Mouse (Mus musculus) adrenal gland, postnatal 14 days (tissue): ENCODE measurements around the gene Lst1. TPM values are rescaled to one million over a fixed set of nuclear protein-coding genes. Genes with fewer than 3 reads are reported as not detected.

ENCODE experiments used
- DNase-seq: peaks from one replicate; pipeline ENCODE4 v3.0.0; 2021; ENCODE audit warnings: mixed read lengths
- total RNA-seq: library from RNA; stranded (reverse); gene quantifications from 2 replicates; pipeline ENCODE4 v1.2.3, GENCODE M21; 2021

Gene Lst1
- total RNA-seq, 1 experiment from 2014 or later = 5.6 TPM

DNA sequence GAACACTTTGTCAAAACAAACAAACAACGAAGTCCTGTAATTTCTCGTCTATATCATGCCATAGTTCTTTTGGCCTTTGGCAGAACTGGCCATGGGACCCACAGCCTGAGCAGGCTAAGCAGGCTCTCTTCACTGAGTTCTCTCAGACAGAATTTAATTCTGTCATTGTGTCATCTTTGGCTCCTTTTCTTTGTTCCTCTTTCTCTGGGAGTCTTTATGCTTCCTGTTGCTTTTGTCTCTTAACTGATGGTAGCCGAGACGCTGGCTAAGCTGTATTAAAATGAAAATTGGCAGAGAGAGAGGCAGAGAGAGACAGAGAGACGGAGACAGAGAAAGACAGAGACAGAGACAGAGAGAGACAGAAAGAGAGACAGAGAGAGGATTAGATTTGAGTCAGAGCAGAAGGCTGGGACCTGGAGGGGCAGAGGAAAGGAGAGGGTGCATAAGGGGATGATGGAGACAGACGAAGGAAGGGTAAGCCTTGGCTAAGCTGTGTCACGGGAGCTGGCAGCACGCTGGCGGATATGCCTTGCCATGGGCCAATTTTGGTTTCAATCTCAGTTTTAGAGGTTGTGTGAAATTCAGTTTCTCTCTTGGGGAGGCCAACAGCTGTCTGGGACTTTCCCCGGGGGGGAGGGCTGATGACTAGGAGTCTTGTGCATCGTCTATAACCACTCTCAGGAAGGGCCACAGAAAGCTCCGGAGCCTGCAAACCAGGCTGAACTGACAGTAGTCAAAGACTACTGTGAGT lies 21.7 kb upstream of the Lst1 start:
- no peak for DNase-seq

DNA sequence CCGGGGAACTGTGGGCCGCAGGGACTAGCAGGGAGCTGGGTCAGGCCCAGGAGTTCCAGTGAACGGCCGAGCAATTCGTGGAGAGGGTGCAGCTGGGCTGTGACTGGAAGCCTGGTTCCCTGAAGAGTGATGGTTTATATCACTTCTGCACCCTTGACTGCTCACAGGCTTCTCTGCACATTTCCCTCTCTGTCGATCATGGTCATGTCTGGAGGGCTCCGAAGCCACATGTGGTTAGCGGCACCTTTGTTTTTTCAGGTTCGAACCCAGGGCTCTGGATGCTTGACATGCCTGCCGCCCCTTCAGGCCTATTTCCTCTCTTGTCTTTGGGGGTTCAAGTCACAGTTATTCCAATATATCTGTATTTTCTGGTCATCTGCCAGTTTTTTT lies 17.1 kb upstream of the Lst1 start:
- DNase-seq = no peak

DNA sequence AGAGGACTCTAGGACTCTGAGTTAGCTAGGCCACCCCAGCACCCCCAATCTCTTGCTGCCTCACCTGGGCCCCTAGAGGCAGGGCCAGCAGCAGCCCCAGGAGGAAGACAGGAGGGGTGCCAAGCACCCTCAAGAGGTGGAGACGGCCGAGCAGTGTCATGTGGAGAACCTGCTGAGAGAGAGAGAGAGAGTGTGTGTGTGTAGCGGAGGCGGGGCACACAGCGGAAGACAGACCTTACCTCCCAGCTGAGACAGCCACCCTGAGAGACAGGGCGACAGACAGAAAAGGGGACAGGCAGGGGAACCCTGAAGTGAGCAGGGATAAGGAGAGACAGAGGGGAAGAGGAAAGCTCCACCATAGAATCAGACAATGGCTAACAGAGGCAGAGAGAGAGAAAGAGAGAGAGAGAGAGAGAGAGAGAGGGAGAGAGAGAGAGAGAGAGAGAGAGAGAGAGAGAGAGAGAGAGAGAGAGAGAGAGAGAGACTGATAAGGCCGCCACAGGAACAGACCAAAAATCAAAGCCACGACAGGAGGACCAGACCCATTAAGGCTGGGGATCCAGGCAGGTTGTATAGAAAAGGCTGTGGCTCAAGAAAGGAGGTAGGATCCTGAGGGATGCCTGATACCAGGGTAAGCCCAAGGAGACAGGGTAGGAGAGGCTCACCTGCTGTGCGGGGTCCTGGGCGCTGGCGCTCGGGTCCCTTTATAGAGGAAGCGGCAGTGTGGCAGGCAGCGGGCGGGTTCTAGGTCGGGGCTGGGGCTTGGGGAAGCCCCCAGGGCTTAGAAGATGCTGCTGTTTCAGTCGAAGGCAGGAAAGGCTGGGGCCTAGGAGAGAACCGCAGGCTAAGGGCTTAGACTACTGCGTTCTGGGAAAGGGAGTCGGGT lies 16.5 kb upstream of the Lst1 start, which contains the start of gene Lta:
Gene Lta, minus strand, starts transcription at position 858 of the 886 bp plus-strand sequence.
- DNase-seq = no peak

DNA sequence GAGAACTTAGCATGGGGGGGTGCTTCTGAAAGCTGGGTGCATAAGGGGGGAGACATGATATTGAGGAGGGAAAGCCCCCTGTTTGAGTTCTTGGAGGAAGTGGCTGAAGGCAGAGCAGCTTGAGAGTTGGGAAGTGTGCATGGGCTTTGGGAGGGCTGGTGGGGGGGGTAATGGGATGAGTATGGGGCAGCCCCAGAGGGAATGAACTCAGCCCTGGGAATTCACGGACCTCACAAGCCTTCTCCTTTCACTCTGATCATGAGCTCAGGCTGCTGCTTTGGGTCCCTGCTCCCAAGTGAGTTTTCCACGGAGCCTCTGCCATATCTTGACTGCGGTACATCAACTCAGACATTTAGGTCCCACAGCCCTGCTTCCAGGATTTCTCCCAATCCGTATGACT lies 14.2 kb upstream of the Lst1 start:
- no peak for DNase-seq

DNA sequence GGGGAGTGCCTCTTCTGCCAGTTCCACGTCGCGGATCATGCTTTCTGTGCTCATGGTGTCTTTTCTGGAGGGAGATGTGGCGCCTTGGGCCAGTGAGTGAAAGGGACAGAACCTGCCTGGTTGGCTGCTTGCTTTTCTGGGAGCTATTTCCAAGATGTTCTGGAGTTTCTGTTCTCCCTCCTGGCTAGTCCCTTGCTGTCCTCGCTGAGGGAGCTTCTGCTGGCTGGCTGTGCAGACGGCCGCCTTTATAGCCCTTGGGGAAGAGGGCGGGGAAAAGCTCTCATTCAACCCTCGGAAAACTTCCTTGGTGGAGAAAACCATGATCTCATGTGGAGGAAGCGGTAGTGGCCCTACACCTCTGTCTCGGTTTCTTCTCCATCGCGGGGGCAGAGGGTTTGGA lies 13.5 kb upstream of the Lst1 start, which contains the start of gene Tnf:
Gene Tnf, minus strand, starts transcription at position 221 of the 400 bp plus-strand sequence.
- DNase-seq = peak; percentile 60

DNA sequence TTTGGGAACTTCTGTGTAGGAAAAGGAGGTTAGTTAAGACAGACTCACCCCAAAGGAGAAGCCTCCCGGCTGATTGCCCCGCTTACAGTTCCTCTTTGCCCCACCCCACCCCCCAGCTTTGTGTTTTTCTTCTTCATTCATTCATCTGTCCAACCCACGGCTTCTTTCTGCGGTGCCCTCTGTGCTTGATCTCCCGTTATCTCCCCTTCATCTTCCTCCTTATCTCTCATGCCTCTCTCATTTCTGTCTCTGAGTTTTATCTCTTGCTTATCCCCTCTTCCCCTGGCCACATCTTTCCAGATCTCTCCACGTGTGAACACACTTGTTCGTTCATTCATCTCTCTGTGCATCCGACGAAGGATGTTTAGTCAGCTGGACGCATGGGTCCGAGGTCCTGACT lies 12.9 kb upstream of the Lst1 start:
- no peak for DNase-seq

DNA sequence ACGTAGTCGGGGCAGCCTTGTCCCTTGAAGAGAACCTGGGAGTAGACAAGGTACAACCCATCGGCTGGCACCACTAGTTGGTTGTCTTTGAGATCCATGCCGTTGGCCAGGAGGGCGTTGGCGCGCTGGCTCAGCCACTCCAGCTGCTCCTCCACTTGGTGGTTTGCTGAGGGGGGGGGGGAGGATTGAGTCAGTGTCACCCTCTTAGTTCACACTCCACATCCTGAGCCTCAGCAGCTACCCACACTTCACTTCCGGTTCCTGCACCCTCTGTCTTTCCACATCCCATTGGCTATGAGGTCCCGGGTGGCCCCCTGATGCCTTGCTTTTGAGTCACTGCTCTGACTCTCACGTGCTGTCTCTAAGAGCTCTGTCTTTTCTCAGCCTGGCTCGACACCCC lies 12.2 kb upstream of the Lst1 start:
- DNase-seq = peak; percentile 33

DNA sequence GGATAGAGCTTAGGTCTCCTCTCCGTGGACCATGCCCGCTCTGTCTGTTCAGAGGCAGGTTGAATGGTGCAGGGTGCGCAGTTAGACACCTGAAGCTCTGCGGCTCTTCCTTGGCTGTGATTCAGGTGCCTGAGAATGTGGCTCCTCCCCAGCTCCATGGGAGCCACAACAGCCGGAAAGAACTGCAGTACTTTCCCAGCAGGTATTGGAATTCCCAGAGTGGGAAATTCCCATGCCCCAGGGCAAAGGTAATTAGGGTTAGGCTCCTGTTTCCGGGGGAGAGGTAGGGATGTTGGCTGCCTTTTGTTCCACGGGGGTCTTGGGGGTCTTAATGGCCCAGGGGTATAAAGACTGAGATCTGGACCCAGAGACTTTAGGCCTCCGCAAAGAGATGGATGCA lies 10.7 kb upstream of the Lst1 start:
- DNase-seq = no peak

DNA sequence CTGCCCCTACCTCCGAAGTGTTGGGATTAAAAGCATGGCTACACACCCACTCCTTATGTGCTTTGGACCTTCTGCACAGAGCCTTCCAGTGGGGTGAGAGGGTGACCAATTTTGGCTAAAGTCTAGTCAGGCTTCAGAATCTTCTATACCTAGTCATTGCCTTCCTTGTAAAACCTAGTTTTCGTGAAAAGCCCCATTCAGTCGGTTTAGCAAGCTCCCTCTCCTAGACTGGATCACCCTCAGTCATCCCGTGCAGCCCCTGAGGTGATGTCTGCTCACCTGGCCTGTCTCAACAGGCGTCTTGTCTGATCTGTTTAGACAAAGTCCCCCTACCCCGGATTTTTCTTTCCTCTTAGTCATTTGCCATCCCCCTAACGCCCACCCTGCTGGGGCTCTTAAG lies 9.8 kb upstream of the Lst1 start:
- no peak for DNase-seq

DNA sequence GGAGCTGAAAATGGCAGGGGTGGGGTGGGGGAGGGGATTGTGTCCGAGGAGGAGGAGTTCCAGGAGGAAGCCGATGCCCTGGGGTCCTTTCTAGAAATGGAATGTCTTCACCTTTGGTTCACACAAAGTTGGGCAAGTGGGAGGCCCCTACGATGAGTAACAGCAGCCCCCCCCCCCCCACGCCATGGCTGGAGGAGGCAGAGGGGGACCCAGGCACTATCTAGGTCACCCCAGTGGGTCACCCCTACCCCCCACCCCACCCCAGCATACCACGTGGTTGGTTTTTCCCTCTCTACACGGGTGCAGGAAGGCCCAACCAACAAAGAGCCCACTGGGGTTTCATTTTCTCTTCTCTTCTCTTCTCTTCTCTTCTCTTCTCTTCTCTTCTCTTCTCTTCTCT lies 8.9 kb upstream of the Lst1 start:
- DNase-seq = no peak

DNA sequence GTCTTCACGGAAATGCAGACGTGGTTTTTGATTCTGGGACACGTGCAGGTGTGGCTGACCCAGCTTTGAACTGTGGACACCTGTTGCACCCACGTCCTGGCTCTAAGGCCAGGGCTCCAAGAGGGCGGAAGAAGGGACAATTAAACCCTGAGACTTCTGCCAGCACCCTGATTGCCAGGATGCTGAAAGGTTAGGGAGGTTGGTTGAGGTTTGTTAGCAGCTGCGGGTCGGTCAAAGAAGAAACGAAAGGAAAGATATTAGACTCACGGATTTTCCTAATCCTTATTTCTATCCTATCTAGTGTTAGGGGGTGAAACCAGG lies 8.0 kb upstream of the Lst1 start:
- no peak for DNase-seq

DNA sequence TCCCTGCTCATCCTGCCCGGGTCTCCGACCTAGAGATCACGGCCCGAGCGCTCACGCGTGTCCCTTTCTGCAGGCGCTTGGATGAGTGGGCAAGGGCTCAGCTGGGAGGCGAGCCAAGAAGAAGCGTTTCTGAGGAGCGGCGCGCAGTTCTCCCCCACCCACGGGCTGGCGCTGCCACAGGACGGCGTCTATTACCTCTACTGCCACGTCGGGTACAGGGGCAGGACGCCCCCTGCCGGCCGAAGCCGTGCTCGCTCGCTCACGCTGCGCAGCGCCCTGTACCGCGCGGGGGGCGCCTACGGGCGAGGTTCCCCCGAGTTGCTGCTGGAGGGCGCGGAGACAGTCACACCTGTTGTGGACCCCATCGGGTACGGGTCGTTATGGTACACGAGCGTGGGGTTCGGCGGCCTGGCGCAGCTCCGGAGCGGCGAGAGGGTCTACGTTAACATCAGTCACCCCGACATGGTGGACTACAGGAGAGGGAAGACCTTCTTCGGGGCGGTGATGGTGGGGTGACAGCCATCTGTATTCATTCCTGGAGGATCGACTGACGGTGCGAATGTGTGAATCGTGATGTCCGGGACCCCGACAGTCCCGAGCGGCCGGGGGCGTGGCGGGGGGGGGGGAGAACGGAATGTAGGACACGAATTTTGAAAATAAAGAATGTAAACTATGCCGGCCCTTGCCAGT lies 7.5 kb upstream of the Lst1 start:
- peak; percentile 93 for DNase-seq

DNA sequence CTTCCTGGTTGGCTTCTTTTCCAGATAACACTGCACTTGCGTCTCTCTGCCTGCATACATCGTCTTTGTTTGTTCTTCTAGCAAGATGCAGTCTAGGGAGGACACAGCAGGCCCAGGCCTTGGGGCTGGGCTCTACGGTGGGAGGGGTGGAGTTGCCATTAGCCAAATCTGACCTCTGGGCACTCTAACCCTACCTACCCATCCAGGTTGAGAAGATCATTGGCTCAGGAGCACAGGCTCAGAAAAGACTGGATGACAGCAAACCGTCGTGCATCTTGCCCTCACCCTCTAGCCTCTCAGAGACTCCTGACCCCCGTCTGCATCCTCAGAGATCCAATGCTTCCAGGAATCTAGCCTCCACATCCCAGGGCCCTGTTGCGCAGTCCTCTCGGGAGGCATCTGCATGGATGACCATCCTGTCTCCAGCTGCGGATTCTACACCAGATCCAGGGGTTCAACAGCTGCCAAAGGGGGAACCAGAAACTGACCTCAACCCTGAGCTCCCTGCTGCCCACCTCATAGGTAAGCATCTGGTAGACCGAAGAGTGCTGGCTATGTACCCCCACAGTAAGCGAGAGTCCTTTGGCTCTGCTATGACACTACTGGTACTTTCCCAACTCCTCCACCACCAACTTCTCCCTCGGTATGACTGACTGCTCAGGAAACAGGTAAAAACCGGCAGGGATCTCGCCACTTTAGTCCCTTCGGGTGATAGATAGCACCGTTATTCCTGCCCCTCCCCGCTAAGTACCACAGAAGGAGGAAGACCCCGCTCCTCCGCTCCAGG lies 6.8 kb upstream of the Lst1 start:
- DNase-seq = no peak

DNA sequence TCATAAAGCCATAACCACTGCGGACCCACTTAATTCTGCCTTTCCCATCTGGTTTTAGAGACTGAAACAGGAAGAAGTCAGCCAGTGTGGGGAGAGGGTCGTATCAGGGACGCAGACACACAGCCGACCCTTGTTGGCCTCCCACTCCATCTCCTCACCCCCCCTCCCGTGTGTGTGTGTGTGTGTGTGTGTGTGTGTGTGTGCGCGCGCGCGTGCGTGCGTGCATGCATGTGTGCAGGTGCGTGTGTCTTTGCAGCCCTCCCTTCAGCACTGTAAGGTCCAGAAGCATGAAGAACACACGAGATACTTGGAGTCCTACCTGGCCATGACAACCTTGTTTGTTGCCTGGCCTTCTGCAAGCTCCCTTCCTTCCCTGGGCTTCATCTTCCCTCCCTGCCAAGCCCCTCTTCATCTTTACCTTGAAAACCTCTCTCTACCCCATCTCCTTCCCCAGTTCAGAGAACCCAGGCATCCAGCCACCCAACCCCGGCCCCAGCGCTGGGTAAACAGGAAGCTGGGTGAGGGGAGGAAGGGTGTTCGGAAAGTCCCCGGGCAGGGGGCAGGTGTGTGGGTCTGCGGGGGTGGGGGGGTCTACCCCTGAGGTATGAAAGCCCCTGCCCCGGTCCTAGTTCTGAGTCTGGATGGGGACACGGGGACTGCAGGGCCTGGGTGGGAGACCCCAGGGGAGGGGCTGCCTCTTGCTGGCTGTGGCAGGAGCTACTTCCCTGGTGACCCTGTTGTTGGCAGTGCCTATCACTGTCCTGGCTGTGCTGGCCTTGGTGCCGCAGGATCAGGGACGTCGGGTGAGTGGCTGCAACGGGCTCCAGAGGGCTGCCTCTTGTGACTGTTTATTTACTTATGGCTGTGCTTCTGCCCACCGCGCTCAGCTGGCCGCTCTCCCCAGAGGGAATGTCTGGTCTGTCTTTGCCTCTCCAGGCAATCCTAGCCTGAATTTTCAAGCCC lies 5.9 kb upstream of the Lst1 start, which contains the start of gene Ltb:
Gene Ltb, plus strand, starts transcription at position 559 of the 963 bp plus-strand sequence.
- peak; percentile 72 for DNase-seq

DNA sequence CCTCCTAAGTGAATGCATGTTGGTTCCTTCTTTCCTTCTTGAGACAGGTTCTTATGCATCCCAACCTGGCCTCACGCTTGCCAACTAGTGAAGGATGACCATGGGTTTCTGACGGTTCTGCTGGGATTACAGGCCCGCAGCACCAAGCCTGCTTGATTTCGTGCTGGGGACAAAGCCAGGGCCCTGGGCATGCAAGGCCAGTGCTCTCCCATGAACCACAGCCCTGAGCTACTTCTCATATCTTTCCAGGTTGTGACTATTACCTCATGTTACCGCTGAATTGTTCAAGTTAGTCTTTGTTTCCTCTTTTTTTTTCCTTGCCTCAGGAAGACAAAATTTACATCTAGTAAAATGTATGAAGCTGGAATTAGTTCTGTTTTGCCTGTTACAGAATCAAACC lies 4.7 kb upstream of the Lst1 start:
- DNase-seq = peak; percentile 53

DNA sequence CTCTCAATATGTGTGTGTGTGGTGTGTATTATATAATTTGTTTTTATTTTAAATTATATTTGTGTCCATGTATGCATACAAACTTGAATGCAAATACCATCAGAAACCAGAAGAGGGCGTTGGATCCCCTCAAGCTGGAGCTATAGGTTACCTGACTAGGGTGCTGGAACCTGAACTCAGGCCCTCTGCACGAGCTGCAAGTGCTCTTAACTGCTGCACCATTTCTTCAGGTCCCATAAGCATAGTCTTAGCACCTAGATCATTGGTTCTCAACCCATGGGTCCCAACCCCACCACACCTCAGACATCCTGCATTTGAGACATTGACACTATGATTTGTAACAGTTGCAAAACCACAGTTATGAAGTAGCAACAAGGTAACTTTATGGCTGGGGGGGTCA lies 3.5 kb upstream of the Lst1 start:
- DNase-seq = no peak

DNA sequence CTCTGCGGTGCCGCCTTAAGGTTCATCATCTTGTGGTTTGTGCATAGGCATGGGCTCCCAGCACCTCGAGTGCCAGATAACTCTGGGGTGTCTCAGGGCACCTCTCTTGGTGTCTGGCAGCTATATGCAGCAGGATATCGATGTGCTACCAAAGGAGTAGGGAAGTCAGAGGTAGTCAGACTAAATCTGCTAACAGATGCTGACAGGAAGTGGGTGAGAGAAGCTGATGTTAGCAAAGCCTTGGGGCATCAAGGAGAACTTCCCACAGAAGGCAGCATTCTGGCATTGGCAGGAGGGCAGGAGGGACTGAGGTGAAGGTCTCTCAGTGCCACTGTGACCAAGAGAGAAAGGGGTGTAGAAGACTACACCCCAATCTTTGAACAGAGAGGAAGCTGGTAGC lies 1.9 kb upstream of the Lst1 start:
- DNase-seq = no peak

DNA sequence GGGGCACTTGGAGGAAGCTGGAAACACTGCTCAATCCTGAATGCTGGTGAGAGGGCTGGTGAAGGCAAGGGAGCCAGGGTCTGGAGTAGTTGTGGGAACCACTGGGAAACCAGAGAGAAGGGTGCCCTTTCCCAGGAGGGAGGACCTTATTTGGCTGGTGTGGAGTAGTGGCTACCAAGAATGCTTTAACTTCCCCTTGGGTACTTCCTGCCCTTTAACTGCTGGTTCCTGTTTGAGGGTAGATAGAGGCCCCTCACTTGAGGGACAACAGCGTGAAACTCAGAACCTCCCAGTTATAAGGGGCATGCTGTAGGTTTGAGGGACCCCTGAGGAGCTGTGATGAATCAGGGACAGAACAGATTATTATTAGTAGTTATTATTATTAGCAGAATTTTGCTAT lies 947 bp upstream of the Lst1 start:
- no peak for DNase-seq

DNA sequence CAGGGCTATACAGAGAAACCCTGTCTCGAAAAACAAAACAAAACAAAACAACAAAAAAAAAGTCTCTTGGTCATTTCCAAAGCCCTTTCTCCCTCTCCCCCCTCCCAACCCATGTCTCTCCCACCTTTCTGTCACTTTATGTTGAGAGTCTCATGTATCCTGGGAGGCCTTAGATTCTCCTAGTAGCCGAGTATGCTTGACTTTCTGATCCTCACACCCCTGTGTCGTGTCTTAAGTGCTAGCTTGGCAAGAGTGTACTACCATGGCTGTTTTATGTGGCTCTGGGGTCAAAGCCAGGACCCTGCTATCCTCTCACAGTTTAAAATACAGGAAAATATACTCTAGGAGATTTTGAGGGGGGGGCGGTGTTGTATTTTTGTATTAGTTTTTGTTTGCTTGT lies 894 bp downstream of the Lst1 start:
- DNase-seq = no peak

DNA sequence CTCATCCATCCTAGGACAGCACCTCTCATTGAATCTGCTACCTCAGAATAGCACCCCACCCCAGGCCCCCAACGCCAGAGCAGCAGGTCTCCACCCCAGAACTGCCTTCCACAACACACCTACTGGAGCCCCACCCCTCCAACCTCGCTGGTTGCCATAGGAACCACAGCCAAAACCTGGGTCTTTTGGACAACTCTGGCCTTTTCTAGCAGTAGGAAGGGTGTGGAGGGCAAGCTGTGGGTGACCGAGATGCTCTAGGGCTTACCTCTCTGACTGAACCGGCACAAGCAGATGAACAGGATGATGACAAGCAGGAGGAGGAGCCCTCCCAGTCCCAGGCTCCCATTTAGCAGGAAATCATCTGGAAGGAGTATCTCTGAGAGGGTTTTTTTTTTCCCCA lies 1.6 kb downstream of the Lst1 start:
- peak; percentile 57 for DNase-seq
